Mouse (Mus musculus) frontal cortex, postnatal 25 days (tissue): ENCODE data around the gene Entpd2.
"Not testable (repeated sequence)": the region's sequence is repeated elsewhere in the genome, so short reads cannot be mapped to it uniquely, and the experiment has no call there.

Experiments used
- DNase-seq, 2 experiments: peaks; one replicate each; pipeline ENCODE4 v3.0.0; 2022; ENCODE audit warnings: low spot score in 2 of 2

The Entpd2 gene

DNA sequence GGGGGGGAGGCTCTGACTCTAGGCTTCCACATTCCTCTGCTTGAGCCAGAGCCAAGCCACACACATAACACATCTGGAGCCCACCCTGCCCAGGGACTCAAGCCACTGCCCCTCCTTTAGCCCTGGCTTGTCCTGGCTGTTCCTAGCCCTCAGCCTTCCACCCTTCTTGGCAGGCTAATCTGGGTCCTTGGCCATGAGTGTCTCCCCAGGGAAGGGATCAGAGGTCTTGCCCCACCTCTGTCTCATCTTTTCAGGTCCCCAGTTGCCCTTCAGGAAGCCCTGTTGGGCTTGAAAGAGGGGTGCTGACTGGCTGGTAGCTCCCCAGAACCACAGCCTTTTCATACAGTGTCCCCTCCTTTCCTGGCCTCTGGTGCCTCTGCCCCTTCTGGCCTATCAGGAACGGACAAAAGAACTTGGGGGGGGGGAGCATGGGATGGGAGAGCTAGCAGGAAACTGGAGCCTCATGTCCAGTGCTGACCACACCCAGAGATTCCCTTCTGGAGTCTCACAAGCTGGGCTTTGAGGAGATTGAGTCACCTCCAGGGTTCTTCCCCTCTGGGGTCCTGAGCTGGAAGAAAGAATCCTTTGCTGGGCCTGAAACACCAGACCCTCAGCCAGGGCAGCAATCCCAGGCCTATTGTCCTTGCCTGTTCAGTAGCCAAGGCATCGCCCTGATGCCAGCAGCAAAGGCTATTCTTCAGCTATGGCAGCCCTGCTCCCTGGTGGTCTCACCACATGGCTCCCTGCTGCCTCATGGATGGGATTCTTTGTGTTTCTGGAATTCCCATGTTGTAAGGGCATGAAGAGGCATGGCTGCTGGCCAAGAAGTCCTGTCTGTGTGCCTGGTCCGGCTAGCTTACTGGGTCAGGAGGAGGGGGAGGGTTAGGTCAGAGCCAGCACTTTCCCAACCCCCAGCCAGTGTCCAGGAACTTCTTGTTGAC lies 1.1 kb upstream of the Entpd2 start:
- no peak for DNase-seq

- DNase-seq, result no peak
Observed at GRCm38 (mm10) chr2:25396597-25396983, 916 bp downstream of the Entpd2 start.

GRCm38 (mm10) chr2:25397010-25397409 lies 1.3 kb downstream of the Entpd2 start:
- DNase-seq, result no peak

DNA sequence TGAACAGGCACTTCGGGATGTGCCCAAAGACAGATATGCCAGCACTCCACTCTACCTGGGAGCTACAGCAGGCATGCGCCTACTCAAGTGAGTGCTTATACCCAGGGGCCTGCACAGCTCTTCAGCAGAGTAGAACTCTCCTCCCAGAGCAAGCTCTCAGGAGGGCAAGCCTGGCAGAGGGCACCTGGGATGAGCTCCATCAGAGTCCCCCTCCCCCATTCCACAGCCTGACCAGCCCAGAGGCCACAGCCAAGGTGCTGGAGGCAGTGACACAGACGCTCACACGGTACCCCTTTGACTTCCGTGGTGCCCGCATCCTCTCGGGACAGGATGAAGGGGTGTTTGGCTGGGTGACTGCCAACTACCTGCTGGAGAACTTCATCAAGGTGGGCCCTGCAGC lies 2.4 kb downstream of the Entpd2 start:
- DNase-seq, result no peak

DNA sequence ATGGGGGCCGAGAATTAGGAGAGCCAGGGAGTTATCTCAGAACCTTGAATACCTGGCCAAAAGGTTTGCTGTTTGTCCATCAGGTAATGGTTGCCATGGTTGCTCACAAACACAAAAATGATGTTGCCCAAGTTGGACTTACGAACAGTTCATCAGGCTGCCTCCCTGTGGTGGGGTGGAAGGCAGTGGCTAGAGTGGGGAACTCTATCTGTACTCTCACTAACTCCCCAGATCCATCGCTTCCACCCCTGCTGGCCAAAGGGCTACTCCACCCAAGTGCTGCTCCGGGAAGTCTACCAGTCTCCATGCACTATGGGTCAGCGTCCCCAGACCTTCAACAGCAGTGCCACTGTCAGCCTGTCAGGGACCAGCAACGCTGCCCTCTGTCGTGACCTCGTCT lies 3.4 kb downstream of the Entpd2 start, which contains the start of gene Npdc1:
TSS of gene Npdc1 (plus strand) at position 301 of the 400 bp plus-strand sequence.
- no peak for DNase-seq

GRCm38 (mm10) chr2:25400291-25400690 lies 4.6 kb downstream of the Entpd2 start:
- no peak for DNase-seq

GRCm38 (mm10) chr2:25400764-25401163 lies 5.1 kb downstream of the Entpd2 start:
- no peak for DNase-seq

DNA sequence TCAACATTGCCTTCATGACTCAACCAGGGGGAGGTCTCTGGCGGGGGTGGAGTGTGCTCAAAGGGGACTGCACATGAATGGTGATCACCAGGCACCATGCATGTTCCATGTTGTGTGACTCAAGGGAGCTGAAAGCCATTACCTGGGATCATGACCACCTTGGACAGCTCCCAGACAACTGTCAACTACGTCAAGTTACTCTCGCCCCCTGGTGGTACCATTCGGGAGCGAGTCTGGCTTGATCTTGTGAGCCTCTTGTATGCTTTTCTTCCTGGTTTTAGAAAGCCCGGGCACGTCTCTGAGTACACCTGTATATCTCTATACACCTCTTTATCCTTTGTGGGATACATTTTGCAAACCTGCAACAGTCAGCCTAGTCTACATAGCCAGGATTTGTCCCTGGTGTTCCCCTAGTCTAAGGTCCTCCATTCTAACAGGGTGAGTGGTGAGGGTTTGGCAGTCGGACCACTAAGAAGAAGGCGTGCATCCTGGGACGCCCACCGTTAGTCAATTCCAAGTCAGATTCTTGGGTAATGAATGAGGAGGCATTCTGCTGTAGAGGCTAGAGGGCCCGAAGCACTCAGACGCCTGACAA lies 6.8 kb downstream of the Entpd2 start:
- peak; percentile 63 to 70 for DNase-seq

DNA sequence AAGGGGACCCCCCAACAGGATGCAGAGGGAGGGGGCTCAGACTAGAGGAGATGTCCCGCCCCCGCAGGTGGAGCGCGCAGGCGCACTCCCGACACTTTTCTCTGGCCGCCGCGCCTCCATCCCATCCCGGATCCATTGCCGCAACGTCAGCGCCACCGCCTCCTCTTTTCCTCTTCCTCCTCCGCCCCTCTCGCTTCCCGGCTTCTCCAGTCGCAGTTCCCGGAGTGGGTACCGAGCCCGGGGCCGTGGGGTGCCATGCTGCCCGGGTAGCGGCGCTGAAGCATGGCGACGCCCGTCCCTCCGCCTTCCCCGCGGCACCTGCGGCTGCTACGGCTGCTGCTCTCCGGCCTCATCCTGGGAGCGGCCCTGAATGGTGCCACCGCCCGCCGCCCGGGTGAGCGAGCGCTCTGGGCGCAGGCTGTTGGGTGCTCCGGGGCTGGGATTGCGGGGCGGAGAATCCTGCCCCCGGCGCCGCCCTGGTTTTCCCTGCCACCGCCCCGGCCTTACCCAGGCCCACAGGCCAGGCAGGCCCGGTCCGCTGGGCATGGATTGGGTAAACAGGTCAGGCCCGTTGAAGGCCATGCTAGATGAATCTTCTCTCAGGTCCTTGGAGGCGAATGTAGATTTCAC lies 7.4 kb downstream of the Entpd2 start:
- DNase-seq, result peak; percentile 77 to 89

- DNase-seq, result no peak
Observed at GRCm38 (mm10) chr2:25403994-25404393, 8.3 kb downstream of the Entpd2 start.

GRCm38 (mm10) chr2:25408908-25409307 lies 13.2 kb downstream of the Entpd2 start:
- no peak for DNase-seq

DNA sequence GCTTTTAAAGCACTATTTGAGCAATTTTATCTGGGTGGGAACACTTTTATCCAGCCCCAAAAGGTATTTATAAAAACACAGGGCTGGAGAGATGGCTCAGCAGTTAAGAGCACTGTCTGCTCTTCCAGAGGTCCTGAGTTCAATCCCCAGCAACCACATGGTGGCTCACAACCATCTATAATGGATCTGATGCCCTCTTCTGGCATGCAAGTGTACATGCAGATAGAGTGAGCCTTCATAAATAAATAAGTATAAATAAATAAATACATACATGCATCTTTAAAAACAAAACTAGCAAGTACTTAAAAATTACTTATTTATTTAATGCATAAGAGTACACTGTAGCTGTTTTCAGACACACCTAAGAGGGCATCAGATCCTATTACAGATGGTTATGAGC lies 17.8 kb downstream of the Entpd2 start:
- not testable (repeated sequence) for DNase-seq

DNA sequence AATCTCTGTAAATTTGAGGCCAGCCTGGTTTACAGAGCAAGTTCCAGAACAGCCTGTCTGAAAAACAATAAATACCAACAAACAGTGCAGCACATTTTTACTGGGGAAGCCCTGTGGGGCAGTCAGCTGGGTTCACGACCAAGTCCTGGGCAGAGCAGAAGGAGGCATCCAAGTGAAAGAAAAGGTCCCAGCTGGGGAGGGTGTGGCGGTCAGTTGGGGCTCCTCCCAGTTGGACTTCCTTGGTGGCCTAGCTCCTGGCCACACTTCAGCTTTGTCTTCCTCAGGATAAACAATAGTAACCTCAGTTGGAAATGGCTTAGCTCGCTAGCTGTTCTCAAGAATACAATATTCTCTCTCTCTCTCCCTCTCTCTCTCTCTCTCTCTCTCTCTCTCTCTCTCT lies 21.8 kb downstream of the Entpd2 start:
- DNase-seq, result no peak

DNA sequence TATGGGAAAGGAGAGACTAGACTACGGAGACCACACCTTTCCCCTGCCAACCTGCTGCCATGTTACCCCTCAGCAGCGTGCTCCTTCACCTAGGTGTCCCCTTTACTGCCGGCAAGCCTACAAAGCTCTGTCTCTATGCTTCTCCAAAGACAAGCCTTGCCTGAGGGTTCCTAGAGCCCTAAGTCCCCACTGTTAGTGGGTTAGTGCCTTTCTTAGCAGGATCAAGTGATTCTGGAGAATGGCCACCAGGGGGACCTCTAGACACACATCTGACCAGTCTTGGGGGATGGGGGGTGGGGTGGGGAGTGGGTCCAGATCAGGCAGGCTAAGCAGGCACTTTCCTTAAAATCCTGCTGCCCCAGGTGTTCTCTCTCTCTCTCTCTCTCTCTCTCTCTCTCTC lies 26.2 kb downstream of the Entpd2 start:
- DNase-seq, result no peak

DNA sequence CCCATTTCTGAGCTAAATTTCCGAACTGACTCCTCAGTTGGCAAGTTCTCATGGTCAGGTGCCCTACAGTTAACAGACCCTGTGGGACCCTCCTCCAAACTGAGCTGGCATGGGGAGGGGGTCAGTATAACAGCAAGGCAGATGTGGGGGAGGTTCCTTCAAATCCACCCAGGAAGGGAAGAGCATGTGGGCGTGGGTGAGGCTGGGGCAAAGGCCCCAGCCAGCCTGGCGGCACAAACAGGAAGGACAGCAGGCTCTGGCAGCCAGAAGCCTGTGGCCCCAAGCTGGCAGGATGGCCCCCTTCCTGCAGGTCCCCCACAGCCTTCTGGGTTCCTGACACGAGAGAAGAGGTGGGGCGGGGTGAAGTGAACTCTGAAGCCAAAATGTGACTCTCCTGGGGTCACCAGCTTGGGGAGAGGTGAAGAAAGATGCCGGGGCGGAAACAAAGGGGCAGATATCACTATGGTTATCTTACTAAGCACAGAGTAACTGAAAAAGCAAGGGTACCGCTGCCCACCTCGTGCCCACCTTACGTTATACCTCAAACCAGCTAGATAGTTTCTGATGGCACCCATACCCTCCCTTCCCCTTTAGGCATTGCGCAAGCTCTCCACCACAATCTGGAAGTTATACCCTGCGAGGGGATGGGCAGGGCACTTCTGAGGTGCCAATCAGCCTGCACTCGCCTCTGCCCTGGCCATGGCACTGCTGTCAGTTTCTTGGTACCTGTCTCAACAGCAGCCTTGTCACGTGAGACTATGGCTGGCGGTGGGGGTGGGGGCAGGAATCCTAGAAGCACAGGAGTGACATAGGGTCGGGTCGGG lies 27.1 kb downstream of the Entpd2 start, which contains the start of gene Fut7:
TSS of gene Fut7 (plus strand) at position 681 of the 824 bp plus-strand sequence.
- DNase-seq, result no peak

DNA sequence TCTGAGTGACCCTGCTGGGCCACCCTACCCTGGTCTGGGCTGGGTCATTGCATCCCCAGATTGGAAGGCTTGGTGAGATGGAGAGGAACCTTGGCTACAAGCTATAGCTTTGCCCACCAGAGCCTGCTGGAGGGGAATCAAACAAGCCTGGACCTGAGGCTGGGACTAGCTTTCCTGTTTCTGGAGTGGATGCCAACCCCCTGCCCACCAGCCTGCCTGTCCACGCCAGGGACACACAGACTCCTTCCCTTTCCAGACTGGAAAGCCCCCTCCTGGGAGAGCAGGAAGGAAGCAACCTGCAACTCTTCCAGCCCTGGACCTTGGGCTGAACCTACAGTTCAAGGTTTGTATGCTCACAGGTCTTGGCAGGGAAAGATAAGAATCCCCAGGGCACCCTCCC lies 28.0 kb downstream of the Entpd2 start:
- no peak for DNase-seq

- DNase-seq, result no peak
Observed at GRCm38 (mm10) chr2:25425481-25425880, 29.8 kb downstream of the Entpd2 start.

- peak; percentile 49 to 59 for DNase-seq
Observed at GRCm38 (mm10) chr2:25426721-25427191, 31.1 kb downstream of the Entpd2 start.

DNA sequence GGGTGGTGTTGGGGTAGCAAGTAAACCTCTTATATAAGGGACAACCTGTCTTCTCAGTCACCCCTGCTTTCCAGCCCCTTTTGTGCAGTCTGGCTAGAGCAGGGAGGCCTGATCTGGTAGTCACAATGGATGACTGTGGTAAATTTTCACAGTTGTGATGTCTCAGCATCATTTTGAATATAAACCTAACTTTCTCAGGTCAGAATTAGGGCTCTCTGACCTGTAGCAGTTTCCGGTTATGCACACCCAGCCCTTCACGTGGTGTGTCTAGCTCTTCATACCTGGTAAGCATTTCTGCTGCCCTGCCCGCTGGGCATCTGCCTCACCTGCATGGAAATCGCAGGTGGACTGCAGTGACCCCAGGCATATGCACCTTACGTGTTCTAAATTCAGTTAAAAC lies 31.6 kb downstream of the Entpd2 start:
- no peak for DNase-seq

- peak; percentile 93 to 95 for DNase-seq
Observed at GRCm38 (mm10) chr2:25428442-25429236, 33.0 kb downstream of the Entpd2 start, which contains the start of gene Abca2. Gene Abca2 (plus strand): TSS chr2:25428703.
